Mouse (Mus musculus) fat pad, adult 2 months (tissue): Measurements from ENCODE around the gene Fis1.

Experiments
- DNase-seq: peaks from one replicate; pipeline ENCODE4 v3.0.0-alpha.2; 2011; ENCODE audit warnings: low read depth, low spot score; ENCODE audit errors: extremely low read depth

The Fis1 gene

GRCm38 (mm10) chr5:136953015-136953414 lies at the start of gene Fis1:
TSS of gene Fis1 (plus strand) at chr5:136953275.
- no peak for DNase-seq

- DNase-seq: no peak
Observed at GRCm38 (mm10) chr5:136904621-136905020, 48.5 kb upstream of the Fis1 start.

- no peak for DNase-seq
Observed at GRCm38 (mm10) chr5:136905630-136906029, 47.4 kb upstream of the Fis1 start.

GRCm38 (mm10) chr5:136907587-136907986 lies 45.5 kb upstream of the Fis1 start:
- no peak for DNase-seq

- no peak for DNase-seq
Observed at GRCm38 (mm10) chr5:136907991-136908857, 44.9 kb upstream of the Fis1 start, which contains the start of gene Ift22. TSS of gene Ift22 (plus strand) at chr5:136908150.

GRCm38 (mm10) chr5:136914183-136914582 lies 38.9 kb upstream of the Fis1 start:
- DNase-seq: no peak

- DNase-seq: no peak
Observed at GRCm38 (mm10) chr5:136917613-136918242, 35.3 kb upstream of the Fis1 start.

- DNase-seq: no peak
Observed at GRCm38 (mm10) chr5:136918655-136919472, 34.2 kb upstream of the Fis1 start.

GRCm38 (mm10) chr5:136919546-136920301 lies 33.4 kb upstream of the Fis1 start:
- no peak for DNase-seq

GRCm38 (mm10) chr5:136922830-136923229 lies 30.2 kb upstream of the Fis1 start:
- no peak for DNase-seq

- no peak for DNase-seq
Observed at GRCm38 (mm10) chr5:136923751-136924478, 29.2 kb upstream of the Fis1 start.

- DNase-seq: no peak
Observed at GRCm38 (mm10) chr5:136929073-136929472, 24.0 kb upstream of the Fis1 start.

- no peak for DNase-seq
Observed at GRCm38 (mm10) chr5:136931896-136932295, 21.2 kb upstream of the Fis1 start.

GRCm38 (mm10) chr5:136932956-136933355 lies 20.1 kb upstream of the Fis1 start:
- no peak for DNase-seq

GRCm38 (mm10) chr5:136933930-136934329 lies 19.1 kb upstream of the Fis1 start:
- DNase-seq: no peak

GRCm38 (mm10) chr5:136935905-136936695 lies 17.0 kb upstream of the Fis1 start:
- DNase-seq: no peak

- peak; percentile 91 for DNase-seq
Observed at GRCm38 (mm10) chr5:136936750-136937149, 16.3 kb upstream of the Fis1 start.

- peak; percentile 100 for DNase-seq
Observed at GRCm38 (mm10) chr5:136937621-136938020, 15.5 kb upstream of the Fis1 start.

- no peak for DNase-seq
Observed at GRCm38 (mm10) chr5:136939284-136939683, 13.8 kb upstream of the Fis1 start.
